Mouse (Mus musculus) myocyte (in vitro differentiated cells): Measurements from ENCODE around the gene Atp6v1g3. TPM values are rescaled to one million over a fixed set of nuclear protein-coding genes. Genes with fewer than 3 reads are reported as not detected.
A peak's percentile ranks its signal among the peaks of the same experiment; 100 is the strongest.

Experiments used
- H3K27me3 ChIP-seq: one replicate; pipeline ENCODE4 v1.6.1; 2011; ENCODE audit not compliant: control insufficient read depth, insufficient read depth, insufficient read length
- H3K36me3 ChIP-seq: one replicate; pipeline ENCODE4 v1.6.1; 2011; ENCODE audit not compliant: control insufficient read depth, insufficient read depth
- H3K4me2 ChIP-seq: one replicate; pipeline ENCODE4 v1.6.1; 2011; ENCODE audit warnings: low read depth, control low read depth
- H3K4me3 ChIP-seq: one replicate; pipeline ENCODE4 v1.5.1; 2011; ENCODE audit warnings: mild to moderate bottlenecking, control low read depth, moderate library complexity
- H3K79me2 ChIP-seq: one replicate; pipeline ENCODE4 v1.6.1; 2011; ENCODE audit not compliant: control insufficient read depth, insufficient read depth
- H3ac ChIP-seq: one replicate; pipeline ENCODE4 v1.6.1; 2011; ENCODE audit not compliant: control insufficient read depth, insufficient read length
- CEBPB ChIP-seq: IDR thresholded peaks from 2 replicates; pipeline ENCODE4 v1.6.1; 2011; ENCODE audit warnings: mild to moderate bottlenecking, moderate library complexity; ENCODE audit not compliant: poor library complexity, insufficient read depth, severe bottlenecking
- E2F4 ChIP-seq: IDR thresholded peaks from one replicate; pipeline ENCODE4 v1.6.1; 2011; ENCODE audit warnings: mild to moderate bottlenecking, control low read depth, moderate library complexity; ENCODE audit not compliant: insufficient read depth
- MAX ChIP-seq: IDR thresholded peaks from one replicate; pipeline ENCODE4 v1.6.1; 2011; ENCODE audit warnings: low read depth, mild to moderate bottlenecking, control low read depth
- MYOD1 ChIP-seq, 3 experiments: IDR thresholded peaks; one replicate each; pipeline ENCODE4 v1.6.1; 2011; ENCODE audit warnings: control low read depth in 2 of 3, low read depth in 2 of 3, mild to moderate bottlenecking in 2 of 3, moderate library complexity in 1 of 3; ENCODE audit not compliant: insufficient read length in 2 of 3, control insufficient read depth in 1 of 3
- MYOG ChIP-seq, 3 experiments: IDR thresholded peaks; one replicate each; pipeline ENCODE4 v1.6.1; 2011; ENCODE audit warnings: control low read depth in 2 of 3, low read depth in 2 of 3, mild to moderate bottlenecking in 2 of 3; ENCODE audit not compliant: insufficient read length in 2 of 3, control insufficient read depth in 1 of 3, insufficient read depth in 1 of 3
- POLR2A ChIP-seq: IDR thresholded peaks from one replicate; pipeline ENCODE4 v1.6.1; 2011; ENCODE audit warnings: low read depth, mild to moderate bottlenecking, control low read depth, moderate library complexity; ENCODE audit not compliant: insufficient read length
- POLR2AphosphoS2 ChIP-seq: IDR thresholded peaks from one replicate; pipeline ENCODE4 v1.6.1; 2011; ENCODE audit warnings: low read depth, control low read depth; ENCODE audit not compliant: insufficient read length
- REST ChIP-seq: IDR thresholded peaks from one replicate; pipeline ENCODE4 v1.6.1; 2011; ENCODE audit warnings: mild to moderate bottlenecking, control low read depth, moderate library complexity; ENCODE audit not compliant: insufficient read depth, insufficient read length
- SRF ChIP-seq: IDR thresholded peaks from one replicate; pipeline ENCODE4 v1.6.1; 2011; ENCODE audit warnings: low read depth; ENCODE audit not compliant: control insufficient read depth, insufficient read length
- TCF12 ChIP-seq: IDR thresholded peaks from one replicate; pipeline ENCODE4 v1.6.1; 2011; ENCODE audit warnings: mild to moderate bottlenecking, control low read depth; ENCODE audit not compliant: poor library complexity, insufficient read depth, severe bottlenecking
- TCF3 ChIP-seq: IDR thresholded peaks from one replicate; pipeline ENCODE4 v1.6.1; 2011; ENCODE audit warnings: low read depth, control low read depth; ENCODE audit not compliant: insufficient read length
- USF1 ChIP-seq: IDR thresholded peaks from one replicate; pipeline ENCODE4 v1.6.1; 2011; ENCODE audit warnings: low read depth, mild to moderate bottlenecking, control low read depth, moderate library complexity
- polyA plus RNA-seq: library from polyadenylated mRNA; unstranded; fragments of >200 nt; fragmentation: generic; extraction: Trizol; gene quantifications from one replicate; pipeline ENCODE4 v1.2.1, GENCODE M21; 2012; ENCODE audit warnings: missing spikeins

The Atp6v1g3 gene
- polyA plus RNA-seq, 1 experiment: 0.02 TPM

DNA sequence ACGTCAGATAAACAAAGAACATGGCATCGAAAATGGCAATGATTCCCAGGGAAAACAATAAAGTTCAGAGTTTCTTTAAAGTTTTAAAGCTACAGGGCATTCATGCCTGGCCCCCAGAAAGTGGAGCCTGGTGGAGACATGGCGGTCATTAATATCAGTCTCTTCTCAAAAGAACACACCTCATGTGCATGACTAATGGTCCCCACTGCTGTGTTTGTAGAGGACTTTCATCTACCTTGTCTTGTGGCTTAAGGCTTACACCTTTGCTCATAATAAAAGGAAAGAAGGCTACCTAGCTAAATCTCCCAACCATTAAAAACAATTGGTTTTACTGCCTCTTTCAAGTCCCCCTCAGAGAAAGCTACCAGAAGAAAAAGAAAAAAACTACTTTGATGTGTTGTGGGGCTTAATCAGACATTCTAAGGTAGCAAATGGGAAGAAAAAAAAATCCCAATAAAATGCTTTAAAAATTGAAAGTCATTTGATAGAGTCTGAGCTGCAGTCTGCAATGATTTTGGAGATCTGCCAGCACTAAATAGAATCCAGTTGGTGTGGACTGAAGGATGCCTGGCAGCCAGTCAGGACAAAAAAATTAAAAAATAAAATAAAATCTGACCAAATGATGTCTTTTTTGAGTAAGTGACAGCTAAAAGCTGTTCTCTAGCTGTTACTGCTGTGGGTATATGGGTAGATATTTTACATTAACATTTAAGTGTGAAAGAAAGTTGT, 9.0 kb downstream of the Atp6v1g3 start:
- H3K4me2 ChIP-seq: no peak overlapping the region
- H3K4me3 ChIP-seq: no peak overlapping the region
- no peaks in the 10 kb centered on the region for H3K36me3 ChIP-seq
- no peak overlapping the region for H3ac ChIP-seq
- TF ChIP-seq REST (no peak), E2F4 (no peak), POLR2AphosphoS2 (no peak), SRF (no peak), MAX (no peak), POLR2A (no peak), MYOG (IDR thresholded peaks at IDR 0.05; ENCODE audit: control insufficient read depth in 1 of 3, insufficient read depth in 1 of 3, insufficient read length in 2 of 3, low read depth in 2 of 3) (no peak), MYOD1 (IDR thresholded peaks at IDR 0.05; ENCODE audit: control insufficient read depth in 1 of 3, insufficient read length in 2 of 3, low read depth in 2 of 3) (no peak), USF1 (no peak), TCF12 (no peak), TCF3 (no peak), CEBPB (no peak)
- H3K79me2 ChIP-seq: no peaks in the 10 kb centered on the region
- H3K27me3 ChIP-seq: no peaks in the 10 kb centered on the region

DNA sequence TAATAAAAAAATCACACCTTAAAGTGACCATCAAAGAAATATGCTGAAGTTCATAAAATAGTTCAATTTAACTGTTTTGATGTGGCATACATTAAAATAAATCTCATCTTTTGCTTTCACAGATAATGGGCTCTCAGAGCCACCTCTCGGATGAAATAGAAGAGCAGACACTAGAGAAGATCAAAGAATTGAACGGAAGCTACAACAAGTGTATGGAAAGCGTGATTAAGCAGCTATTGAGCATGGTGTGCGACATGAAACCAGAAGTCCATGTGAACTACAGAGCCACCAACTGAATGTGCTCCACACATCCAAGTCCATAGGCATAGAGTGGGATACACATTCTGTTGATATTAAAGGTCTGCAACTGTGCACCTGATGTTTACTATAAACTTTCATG, 14.1 kb downstream of the Atp6v1g3 start:
- Histone ChIP-seq H3K4me2 (no peak overlapping the region), H3K27me3 (no peaks in the 10 kb centered on the region), H3K79me2 (no peaks in the 10 kb centered on the region), H3K4me3 (no peak overlapping the region), H3K36me3 (no peaks in the 10 kb centered on the region), H3ac (no peak overlapping the region)
- TF ChIP-seq USF1 (no peak), POLR2A (no peak), E2F4 (no peak), CEBPB (no peak), SRF (no peak), MYOG (IDR thresholded peaks at IDR 0.05; ENCODE audit: control insufficient read depth in 1 of 3, insufficient read depth in 1 of 3, insufficient read length in 2 of 3, low read depth in 2 of 3) (no peak), MAX (no peak), REST (no peak), TCF3 (no peak), MYOD1 (IDR thresholded peaks at IDR 0.05; ENCODE audit: control insufficient read depth in 1 of 3, insufficient read length in 2 of 3, low read depth in 2 of 3) (no peak), TCF12 (no peak), POLR2AphosphoS2 (no peak)

DNA sequence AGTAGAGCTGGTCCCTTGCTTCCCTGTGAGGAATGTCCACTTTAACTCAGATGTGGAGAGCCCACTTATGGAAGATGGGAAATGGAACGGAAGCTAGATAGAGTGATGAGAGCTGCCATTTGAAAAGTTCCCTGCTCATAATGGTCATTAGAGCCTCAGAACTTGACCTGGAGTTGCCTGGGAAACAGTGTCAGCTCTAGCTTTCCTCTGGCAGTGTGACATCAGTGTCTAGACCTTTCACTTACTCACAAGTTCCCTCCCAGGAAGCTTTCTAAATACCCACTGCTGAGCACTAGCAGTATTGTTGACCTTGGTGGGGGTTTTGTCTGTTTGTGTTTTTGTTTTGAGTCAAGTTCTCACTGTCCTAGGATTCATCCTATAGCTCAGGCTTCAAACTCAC, 15.2 kb downstream of the Atp6v1g3 start:
- Histone ChIP-seq H3K4me2 (no peak overlapping the region), H3K36me3 (no peaks in the 10 kb centered on the region), H3ac (no peak overlapping the region), H3K27me3 (no peaks in the 10 kb centered on the region), H3K4me3 (no peak overlapping the region), H3K79me2 (no peaks in the 10 kb centered on the region)
- TF ChIP-seq MYOG (IDR thresholded peaks at IDR 0.05; ENCODE audit: control insufficient read depth in 1 of 3, insufficient read depth in 1 of 3, insufficient read length in 2 of 3, low read depth in 2 of 3) (no peak), REST (no peak), TCF12 (no peak), TCF3 (no peak), MAX (no peak), E2F4 (no peak), CEBPB (no peak), POLR2AphosphoS2 (no peak), POLR2A (no peak), USF1 (no peak), SRF (no peak), MYOD1 (IDR thresholded peaks at IDR 0.05; ENCODE audit: control insufficient read depth in 1 of 3, insufficient read length in 2 of 3, low read depth in 2 of 3) (no peak)

DNA sequence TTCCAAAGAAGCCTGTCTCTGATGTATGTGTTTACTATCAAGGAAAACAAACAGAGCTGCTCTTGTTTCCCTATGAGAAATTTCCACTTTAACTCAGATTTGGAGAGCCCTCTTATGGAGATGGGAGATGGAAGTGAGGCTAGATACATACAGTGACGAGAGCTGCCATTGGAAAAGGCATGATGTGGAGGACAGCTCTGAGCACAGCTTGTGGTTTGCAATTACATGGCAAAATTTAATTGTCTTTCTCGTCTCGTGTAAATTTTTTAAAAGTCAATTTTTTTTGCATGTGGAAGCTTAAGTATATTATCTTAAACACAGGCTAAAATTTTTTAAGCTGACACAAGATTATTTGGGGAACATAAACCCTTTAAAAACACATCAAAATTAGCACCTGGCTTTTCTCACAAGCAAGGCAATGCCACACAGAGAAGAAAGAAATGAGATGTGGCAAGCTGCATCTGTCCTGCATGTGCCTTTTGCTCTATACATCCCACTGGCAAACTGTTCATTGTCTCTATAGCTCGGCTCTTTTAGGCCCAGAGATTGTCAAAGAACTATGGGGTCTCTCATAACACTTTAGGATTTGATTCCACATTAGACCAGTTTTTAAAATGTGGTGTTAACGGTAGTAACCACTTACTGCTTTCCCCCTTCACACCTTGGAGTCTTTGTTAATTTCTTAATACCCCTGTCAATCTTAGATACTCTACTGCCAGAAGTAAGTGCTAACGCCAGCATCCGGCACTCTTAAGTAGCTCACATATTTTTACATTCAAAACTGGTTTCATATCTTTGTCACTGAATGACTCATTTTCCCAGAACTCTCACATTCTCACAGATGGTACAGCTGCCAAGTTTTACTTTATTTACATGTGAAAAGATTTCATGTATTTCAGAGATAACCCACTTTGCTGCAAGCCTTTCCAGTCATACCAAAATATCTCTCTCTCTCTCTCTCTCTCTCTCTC, 16.2 kb downstream of the Atp6v1g3 start:
- Histone ChIP-seq H3K27me3 (no peaks in the 10 kb centered on the region), H3K4me2 (peak overlapping the region; percentile 8), H3K79me2 (no peaks in the 10 kb centered on the region), H3ac (no peak overlapping the region), H3K36me3 (no peaks in the 10 kb centered on the region), H3K4me3 (no peak overlapping the region)
- TF ChIP-seq CEBPB (no peak), MAX (no peak)
